Mouse (Mus musculus) gastrocnemius, adult 2 months (tissue): ENCODE data around the gene Reln. TPM values are rescaled to one million over a fixed set of nuclear protein-coding genes. Genes with fewer than 3 reads are reported as not detected.

Source experiments
- DNase-seq: peaks from one replicate; pipeline ENCODE4 v3.0.0; 2022
- H3K27ac ChIP-seq: fragments of 200-600 bp; 2 replicates; pipeline ENCODE4 v1.8.1; 2022; ENCODE audit warnings: mild to moderate bottlenecking
- H3K4me3 ChIP-seq: fragments of 200-600 bp; 2 replicates; pipeline ENCODE4 v1.8.1; 2022; ENCODE audit warnings: mild to moderate bottlenecking, moderate library complexity
- CTCF ChIP-seq: fragments of 200-600 bp; IDR thresholded peaks from 2 replicates; pipeline ENCODE4 v1.8.1; 2022; ENCODE audit warnings: antibody characterized with exemption, mild to moderate bottlenecking, moderate library complexity
- intact Hi-C: fragments of 180-260 bp; cut with DNase I; formaldehyde crosslinking; loops from one replicate; pipeline ENCODE4 v1.15.1; 2025
- total RNA-seq, 2 experiments: library from RNA; stranded (reverse); gene quantifications; 2 replicates each; pipeline ENCODE4 v1.2.3; 2021

Gene Reln
- total RNA-seq, 2 experiments from 2014 or later, result 1.8 to 2.8 TPM

DNA sequence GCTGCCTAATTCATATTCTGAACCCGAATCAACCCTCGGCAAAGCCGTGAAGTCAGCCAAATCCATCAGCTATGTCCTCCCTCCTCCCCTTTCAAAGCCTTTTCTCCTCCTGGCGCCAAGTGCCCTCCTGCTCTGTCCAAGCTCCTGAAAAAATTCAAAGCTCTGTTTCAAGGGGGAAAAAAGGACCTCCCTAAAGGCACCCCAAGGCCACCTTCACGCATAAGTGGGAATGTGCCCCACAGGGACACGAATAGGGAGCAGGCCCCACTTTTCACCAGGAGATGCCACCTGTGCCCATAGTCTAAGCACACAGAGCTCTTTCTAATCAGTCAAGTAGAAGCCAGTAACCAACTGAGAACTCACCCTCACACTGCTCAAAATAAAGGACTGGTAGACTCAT, 96.7 kb downstream of the Reln start:
- intact Hi-C loops, result no loop called here
- DNase-seq, result no peak
- Histone ChIP-seq H3K27ac (no peak overlapping the region), H3K4me3 (no peak overlapping the region)
- no peak for TF ChIP-seq CTCF

GRCm38 (mm10) chr5:22245056-22245455, 99.4 kb downstream of the Reln start:
- Histone ChIP-seq H3K4me3 (no peak overlapping the region), H3K27ac (no peak overlapping the region)
- no peak for TF ChIP-seq CTCF
- no peak for DNase-seq
- intact Hi-C loops, result no loop called here

DNA sequence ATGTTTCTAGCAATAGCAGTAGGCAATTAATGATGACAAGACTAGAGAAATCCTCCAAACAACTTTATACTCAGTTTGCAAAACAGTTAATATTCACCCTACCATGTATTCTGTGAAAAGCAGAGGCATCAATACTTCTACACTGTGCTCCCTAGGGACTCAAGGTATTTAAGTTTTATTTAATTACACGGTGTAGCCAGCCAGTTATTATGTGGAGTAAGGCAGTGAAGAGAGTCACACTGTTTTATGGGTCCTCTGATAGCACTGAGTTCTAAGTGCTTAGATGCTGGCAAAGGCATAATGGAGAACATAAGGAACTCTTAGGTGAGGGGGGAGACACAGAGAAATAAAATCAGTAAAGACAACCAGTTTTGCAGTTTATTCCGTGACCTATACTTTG, 101.0 kb downstream of the Reln start:
- DNase-seq, result no peak
- no peak overlapping the region for H3K27ac ChIP-seq
- no peak overlapping the region for H3K4me3 ChIP-seq
- TF ChIP-seq CTCF, result no peak
- intact Hi-C loops, result no loop called here

DNA sequence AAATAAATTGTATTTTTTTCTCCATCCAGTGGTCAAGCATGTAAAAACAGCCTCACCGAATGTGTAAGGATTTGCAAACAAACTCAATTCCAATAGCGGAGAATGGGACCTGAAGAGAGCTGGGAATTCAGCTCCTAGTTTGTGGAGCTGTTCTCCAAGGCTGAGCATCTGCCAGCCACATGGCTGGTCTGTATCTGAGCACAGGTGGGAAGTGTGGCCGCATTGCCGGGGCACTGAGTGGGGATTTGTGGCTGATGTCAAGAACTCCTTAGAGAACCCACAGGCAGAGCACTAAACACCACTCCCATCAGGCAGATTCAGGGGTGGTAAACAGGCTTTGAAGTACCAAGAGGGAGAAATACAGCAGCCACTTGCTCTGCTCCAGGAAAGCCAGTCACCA, 102.9 kb downstream of the Reln start:
- TF ChIP-seq CTCF, result no peak
- H3K27ac ChIP-seq, result no peak overlapping the region
- no peak for DNase-seq
- H3K4me3 ChIP-seq, result no peak overlapping the region
- intact Hi-C loops, result no loop called here

DNA sequence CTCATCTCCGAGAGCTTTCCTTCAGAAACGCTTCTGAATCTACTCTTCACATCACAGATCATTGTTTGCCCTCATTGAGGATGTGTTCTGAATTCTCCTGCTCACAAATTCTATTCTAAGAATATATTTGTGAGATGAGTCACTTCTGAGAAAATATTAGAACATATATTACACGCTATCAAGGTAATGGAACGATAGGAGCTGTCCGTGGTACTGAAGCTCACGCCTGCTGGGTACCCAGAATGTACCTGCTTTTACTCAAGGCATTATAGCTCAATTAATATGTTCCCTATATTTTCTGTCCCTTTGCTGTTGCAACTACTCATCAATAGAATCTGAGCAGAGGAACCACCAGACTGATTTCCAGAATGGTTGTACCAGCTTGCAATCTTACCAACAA, 107.7 kb downstream of the Reln start:
- TF ChIP-seq CTCF, result no peak
- H3K4me3 ChIP-seq, result no peak overlapping the region
- no peak for DNase-seq
- no peak overlapping the region for H3K27ac ChIP-seq
- intact Hi-C loops, result no loop called here

DNA sequence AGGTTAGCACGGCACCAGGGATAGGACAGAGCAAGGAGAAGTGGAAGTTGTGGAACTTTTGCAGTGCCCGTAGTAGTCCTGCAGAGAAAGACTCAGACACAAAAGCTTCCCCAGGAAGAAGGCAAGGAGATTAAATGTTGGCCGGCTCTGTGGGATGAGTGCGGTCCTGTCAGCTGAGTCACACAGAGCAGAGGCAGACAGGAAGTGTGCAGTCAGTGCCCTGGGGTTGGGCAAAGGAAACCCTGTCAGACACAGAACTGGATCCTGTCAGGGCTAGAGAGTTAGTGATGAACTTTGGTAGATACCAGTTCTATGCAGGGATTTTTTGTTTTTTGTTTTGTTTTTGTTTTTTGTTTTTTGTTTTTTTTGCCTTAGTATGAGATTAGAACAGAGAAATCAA, 120.0 kb downstream of the Reln start:
- Histone ChIP-seq H3K27ac (no peak overlapping the region), H3K4me3 (no peak overlapping the region)
- DNase-seq, result no peak
- intact Hi-C loops, result no loop called here
- no peak for TF ChIP-seq CTCF

DNA sequence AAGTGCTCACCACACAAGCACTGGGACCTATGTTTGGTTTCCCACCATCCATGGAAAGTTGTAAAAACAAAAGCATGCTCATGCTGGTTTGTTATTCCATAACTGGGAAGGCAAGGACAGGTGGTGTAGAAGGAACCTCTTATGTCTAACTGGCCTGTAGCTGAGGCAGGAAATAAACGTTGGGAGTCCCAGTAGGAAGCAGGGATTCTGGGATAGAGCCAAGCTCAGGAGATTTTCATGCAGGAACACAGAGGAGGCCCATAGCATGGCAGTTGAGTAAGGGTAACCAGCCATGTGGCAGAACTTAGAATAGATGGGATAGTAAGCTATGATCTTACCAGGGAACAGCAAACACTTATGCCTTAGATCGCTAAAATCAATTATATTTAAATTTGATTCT, 120.6 kb downstream of the Reln start:
- H3K4me3 ChIP-seq, result no peak overlapping the region
- no peak overlapping the region for H3K27ac ChIP-seq
- no peak for TF ChIP-seq CTCF
- no peak for DNase-seq
- intact Hi-C loops, result no loop called here

DNA sequence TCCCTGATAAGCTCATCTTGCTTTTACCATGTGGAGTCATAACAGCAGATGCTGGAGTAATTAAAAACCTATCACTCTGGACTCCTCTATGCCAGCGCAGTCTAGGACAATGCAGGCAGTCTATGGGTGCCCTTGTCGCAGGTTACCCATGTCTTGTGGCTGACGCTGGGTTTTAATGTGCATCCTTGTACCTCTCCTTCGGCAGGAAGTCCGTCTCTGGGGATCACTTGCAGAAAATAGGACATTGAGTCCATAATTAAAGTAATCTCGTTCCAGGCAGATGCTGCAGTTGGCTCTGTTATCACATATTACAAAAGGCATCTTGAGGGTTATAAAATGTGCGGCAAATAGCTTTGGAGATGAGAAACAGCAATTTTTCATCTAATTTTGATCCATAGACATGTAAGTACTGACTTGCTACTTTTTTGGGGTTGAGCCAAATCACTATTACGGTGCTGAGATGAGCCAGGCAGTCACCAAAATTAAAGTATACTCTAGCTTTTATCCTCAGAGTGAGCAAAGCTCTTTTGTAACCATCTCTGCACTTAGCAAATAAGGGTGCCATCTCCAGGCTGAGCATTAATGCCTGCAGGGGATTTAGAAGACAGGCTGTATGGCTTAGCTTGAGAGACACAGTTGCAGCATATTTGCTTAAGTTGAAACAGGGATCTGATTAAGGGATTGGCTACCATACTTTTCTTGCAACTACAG, 136.0 kb downstream of the Reln start:
- intact Hi-C loops, result no loop called here
- TF ChIP-seq CTCF, result no peak
- H3K27ac ChIP-seq, result no peak overlapping the region

DNA sequence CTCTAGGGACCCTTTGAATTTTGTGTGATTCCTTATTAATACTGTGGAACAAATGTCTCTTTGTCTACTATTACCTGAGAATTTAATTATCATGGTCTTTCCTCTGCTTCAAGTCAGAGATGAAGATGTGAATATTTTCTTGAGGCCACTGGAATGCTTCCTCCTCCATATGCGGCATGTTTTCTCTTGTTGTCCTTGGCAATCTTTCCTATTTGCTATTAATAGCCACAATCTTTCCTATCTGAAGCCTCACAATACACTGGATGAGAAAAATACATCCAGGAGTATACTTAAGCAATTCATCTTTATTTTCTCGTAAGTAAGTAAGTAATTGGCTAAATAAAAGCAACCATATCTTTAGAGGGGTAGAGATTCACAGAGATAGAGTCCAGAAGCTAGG, 146.6 kb downstream of the Reln start:
- no peak for TF ChIP-seq CTCF
- intact Hi-C loops, result no loop called here

More for the DNA sequence above, 136.0 kb downstream of the Reln start:
- no peak for DNase-seq
- H3K4me3 ChIP-seq, result no peak overlapping the region

DNA sequence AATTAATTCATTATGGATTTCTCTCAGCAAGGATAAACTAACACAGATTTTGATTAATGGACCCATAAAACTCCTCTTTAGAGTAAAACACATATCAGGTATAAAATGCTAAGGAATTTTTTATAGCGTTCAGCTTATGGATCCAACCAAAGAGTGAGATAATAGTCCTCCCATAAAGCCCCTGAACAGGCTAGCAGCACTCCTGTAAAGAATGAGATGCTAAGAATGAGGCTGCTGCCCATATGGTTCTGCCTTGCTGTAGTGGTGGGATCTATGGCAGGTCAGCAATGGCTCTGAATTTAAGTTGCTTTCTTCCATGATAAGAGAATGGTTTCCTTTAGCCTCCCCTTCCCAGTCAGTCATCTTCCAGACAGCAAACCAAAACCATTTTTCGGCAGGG, 147.6 kb downstream of the Reln start:
- intact Hi-C loops, result no loop called here

More for the DNA sequence above, 146.6 kb downstream of the Reln start:
- H3K27ac ChIP-seq, result no peak overlapping the region
- H3K4me3 ChIP-seq, result no peak overlapping the region
- no peak for DNase-seq

DNA sequence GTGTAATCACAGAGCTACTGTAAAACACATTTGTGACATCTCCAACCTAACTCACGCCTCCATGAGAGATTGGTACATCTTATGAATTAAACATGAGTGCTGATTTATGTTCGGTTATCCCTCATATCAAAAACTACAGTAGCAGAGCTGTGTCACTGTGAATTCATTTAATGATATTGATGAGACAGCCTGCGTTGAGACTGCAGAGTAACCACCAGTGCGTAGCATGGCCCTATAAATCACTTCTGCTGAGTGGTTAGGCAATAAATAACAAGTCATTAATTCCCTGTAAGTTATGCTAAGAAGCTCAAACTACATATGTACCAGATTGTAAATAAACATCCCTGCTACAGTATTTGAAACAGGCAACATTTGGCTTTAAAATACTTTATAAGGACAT, 148.0 kb downstream of the Reln start:
- no peak overlapping the region for H3K27ac ChIP-seq
- H3K4me3 ChIP-seq, result no peak overlapping the region
- no peak for TF ChIP-seq CTCF
- intact Hi-C loops, result no loop called here
- DNase-seq, result no peak

More for the DNA sequence above, 147.6 kb downstream of the Reln start:
- no peak for DNase-seq
- no peak overlapping the region for H3K27ac ChIP-seq
- H3K4me3 ChIP-seq, result no peak overlapping the region
- TF ChIP-seq CTCF, result no peak

DNA sequence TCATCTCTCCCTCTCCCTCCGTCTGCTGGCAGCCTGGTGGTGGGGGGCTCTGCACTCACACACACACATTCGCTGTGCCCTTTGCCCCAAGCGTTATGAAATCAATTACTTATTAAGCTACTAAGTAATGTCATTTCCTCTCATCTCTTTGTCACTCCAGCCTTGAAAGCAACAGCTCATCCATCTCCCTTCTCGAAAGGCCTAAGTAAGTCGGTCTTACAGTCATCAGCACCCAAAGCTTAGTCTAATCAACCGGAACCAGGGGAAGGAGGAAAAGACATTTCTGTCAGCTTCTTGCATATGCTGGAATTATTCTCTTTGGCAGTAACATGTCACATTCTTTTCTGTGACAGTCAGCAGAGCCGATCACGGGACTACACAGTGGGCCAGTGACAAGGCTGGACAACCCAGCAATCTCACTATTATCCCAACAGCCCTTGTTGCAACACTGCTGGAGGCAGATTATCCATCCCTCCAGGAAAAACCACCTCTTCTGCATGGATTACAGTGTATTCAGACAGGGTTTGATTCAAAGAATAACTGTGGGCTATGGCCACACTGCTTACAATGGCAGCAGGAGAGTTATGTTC, 149.1 kb downstream of the Reln start:
- Histone ChIP-seq H3K4me3 (no peak overlapping the region), H3K27ac (no peak overlapping the region)
- no peak for DNase-seq
- intact Hi-C loops, result no loop called here
- no peak for TF ChIP-seq CTCF

- Histone ChIP-seq H3K27ac (no peak overlapping the region), H3K4me3 (no peak overlapping the region)
- TF ChIP-seq CTCF, result no peak
- intact Hi-C loops, result no loop called here
- DNase-seq, result no peak
Observed at GRCm38 (mm10) chr5:22191784-22192183, 152.7 kb downstream of the Reln start.

DNA sequence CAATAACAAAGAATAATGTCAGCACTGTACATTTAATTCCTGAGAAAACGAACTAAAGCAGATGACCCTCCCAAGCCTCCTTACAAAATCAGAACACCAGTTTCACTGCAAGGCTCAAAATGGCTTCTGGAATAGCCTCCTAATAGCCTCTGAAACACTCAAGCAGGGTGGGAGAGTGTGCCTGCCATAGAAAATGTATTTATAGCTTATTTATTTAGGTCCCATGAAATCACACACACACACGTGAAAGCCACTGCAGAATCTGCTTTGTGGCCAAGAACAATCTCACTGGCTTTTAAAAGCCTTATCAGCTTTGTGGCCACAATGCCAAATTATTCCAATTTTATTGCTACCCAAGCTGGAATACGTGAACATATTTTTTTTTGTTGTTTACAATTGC, 154.2 kb downstream of the Reln start:
- Histone ChIP-seq H3K27ac (no peak overlapping the region), H3K4me3 (no peak overlapping the region)
- no peak for TF ChIP-seq CTCF
- intact Hi-C loops, result no loop called here
- DNase-seq, result no peak
